ENCODE assay signal across 15 mouse cellular contexts in genomic region chr5:150937501-150937900, GRCm38 (mm10). TPM values are rescaled to one million over a fixed set of nuclear protein-coding genes. Genes with fewer than 3 reads are reported as not detected.
"Had no signal": no experiment of that assay in that cellular context is flagged by ENCODE, and none has a peak within 500 bp of the region (broad histone marks: within the 10 kb centered on the region; RNA-seq: fewer than 3 reads in every experiment).

No protein-coding gene starts in this region.

- H3K9ac ChIP-seq: kidney, embryonic 15.5 days; liver, embryonic 14.5 days; neural tube, embryonic 12.5 days had no signal

- H3K36me3 ChIP-seq: kidney, embryonic 15.5 days; midbrain, embryonic 10.5 days; neural tube, embryonic 12.5 days had no signal

- H3K4me3 ChIP-seq: kidney, embryonic 15.5 days; midbrain, embryonic 10.5 days; neural tube, embryonic 12.5 days had no signal

- H3K4me2 ChIP-seq: kidney, embryonic 15.5 days; neural tube, embryonic 12.5 days had no signal

- H3K4me1 ChIP-seq: kidney, embryonic 15.5 days; midbrain, embryonic 10.5 days; neural tube, embryonic 12.5 days had no signal

- H3K27me3 ChIP-seq: kidney, embryonic 15.5 days; neural tube, embryonic 12.5 days had no signal

- H3K9me3 ChIP-seq: kidney, embryonic 15.5 days; midbrain, embryonic 10.5 days; neural tube, embryonic 12.5 days had no signal

- H3K27ac ChIP-seq: kidney, embryonic 15.5 days; liver, embryonic 14.5 days; midbrain, embryonic 10.5 days; neural tube, embryonic 12.5 days; stomach, postnatal 0 days had no signal

- ATAC-seq: lung, postnatal 0 days had no signal

- DNase-seq: kidney, postnatal 14 days; lung, adult 18-20 months; midbrain, embryonic 14.5 days; thymus, adult 18-20 months; thymus, postnatal 14 days had no signal

RNA-seq across cellular contexts. Expression of gene Kl, which starts 14.9 kb away (rescaled TPM):
- total RNA-seq: liver, adult 2 months; megakaryocyte, adult 5-6 weeks; monocyte, adult 5-6 weeks; neutrophil, adult 5-6 weeks had no signal
- polyA plus RNA-seq: liver, adult 2 months had no signal
